Mouse (Mus musculus) adrenal gland, postnatal 36 days (tissue): ENCODE measurements at regions not wholly inside any gene's neighbourhood (a gene's known extent, or its start where the extent isn't known, plus 50 kb on each side); places are given as distances from the start of the nearest gene placed in this dataset.
"Not testable (repeated sequence)": the region's sequence is repeated elsewhere in the genome, so short reads cannot be mapped to it uniquely, and the experiment has no call there.

ENCODE experiments used
- DNase-seq, 2 experiments: peaks; one replicate each; pipeline ENCODE4 v3.0.0; 2021; ENCODE audit warnings: mixed read lengths in 1 of 2

DNA sequence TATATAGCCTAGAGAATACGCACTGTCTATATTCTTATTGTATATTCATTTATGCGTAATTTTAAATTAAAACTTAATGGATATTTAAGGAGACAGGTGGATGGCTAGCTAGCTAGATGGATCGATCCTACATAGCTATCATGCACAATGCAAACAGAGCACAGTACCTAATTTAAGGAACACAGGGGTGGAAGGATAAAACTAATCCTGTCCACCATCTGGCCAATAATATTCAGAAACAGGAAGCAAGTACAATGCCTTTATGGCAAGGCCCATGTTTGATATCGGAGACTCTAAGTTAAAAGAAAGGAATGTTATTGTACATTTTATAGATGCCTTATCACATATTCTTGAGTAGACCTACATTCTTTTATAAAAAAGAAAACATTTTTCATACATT lies 396.4 kb downstream of the Med10 start:
- no peak for DNase-seq

DNA sequence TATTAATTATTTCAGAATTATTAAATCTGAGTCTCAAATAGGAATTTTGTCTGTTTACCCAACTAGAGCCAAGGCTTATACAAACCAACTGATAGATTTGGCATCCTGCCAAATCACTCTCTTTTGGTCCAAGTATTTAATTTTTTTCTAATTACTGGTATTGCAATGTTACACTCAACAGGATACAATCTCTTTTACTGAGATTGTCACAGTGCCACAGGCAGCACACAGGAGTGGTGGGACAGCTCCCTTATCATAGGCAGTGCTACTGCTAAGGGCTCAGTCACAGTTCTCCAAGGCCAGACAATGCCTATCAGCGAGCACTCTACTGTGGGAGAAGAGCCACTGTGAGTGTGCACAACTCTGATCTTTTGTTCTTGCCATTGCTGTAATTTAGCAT lies 396.9 kb downstream of the Med10 start:
- no peak for DNase-seq

DNA sequence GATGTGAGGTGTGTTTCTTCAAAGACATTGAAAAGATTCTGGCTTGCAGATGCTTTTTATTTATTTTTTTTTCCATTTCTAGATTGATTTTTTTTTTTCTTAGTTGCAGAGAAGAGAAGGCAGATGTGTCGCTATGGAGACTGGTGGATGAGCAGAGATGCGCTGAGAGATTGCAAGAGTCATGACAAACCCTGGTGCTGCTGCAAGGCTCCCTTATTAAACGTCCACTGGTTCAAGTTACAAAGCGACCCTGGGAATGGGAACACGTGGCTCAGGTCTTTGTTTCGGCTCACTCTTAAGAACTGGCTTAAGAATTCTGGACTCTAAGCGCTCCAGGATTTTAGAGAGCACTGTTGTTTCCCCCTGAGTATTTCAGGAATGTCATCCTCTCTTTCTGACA lies 403.1 kb downstream of the Med10 start:
- DNase-seq: no peak

DNA sequence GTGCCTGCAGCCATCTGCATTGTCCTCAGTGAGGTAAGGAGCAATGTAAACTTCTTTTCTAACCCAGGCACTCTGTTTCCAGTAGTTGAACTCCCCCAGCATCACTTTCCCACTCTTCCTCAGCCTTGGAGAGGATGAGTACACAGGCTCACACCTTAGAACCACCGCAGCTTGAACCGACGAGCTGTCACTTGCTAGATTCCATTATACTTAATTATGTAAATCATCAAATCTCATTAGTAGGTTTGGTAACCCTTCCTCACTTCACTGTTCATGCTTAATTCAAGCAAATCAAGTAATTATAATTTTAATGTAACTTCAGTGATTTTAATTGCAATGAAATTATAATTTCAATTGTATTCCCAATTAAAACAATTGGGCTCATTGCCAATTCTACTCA lies 408.0 kb downstream of the Med10 start:
- DNase-seq: no peak

DNA sequence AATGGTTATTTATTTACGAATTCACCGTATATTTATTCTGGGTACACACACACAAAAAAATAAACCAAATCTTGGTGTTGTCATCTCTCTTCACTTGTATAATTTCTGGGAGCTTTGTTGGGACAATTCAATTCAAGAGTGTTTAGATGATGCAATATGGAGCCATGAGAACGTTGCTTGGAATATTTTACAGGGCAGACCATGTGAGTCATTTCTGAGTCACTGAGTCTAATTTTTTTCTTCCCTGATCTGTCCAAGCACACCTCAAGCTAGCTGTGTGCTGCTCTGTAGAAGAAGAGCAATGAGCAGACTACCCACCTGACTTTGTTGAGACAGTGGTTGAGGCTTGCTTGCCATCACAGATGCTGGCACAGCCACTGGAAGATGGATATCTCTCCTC lies 410.8 kb downstream of the Med10 start:
- DNase-seq: no peak

DNA sequence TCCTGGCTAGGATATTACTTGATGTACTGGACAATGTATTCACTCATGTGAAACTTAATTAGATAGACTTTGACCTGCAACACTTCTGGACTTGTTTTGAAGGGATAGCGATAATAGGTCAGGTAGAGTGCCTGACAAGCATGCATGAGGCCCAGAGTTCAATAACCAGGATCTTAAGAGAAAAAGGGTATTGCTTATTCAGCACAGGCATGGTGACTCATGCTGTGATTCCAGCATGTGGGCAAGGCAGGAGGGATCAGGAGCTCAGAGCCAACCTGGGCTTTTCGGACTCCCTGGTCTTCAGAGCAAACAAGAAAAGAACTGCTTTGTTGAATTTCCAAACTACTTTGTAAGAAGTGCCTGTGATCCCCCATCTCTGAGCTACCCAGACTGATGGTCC lies 411.4 kb downstream of the Med10 start:
- no peak for DNase-seq

DNA sequence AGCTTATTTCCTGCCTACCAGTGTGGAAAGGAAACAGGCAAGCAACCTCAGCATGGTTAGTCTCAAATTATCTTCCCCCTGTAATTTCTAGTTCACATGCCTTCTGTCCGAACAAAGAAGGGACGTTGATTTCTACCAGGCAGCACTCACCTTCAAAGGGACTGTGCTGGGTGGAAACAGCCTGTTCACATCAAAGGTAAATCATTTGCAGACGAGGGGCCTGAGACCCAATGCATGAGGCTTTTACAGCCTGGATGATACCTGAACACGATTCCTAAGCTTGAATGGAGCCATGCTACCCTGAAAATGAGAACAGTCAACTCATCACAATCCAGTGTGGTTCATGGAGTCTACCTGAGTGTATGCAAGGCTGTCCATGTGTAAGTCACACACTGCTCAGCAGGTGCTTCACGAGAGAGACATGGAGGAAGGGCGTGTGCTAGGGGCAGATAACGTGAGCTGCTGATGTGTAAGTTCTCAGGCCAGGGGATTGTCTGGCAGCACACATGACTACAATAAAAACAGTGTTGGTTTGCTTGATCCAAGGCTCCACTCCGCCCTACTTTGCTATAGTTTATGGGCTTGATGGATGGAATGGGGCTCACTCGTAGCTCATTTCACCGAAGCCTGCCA lies 411.9 kb downstream of the Med10 start:
- no peak for DNase-seq

DNA sequence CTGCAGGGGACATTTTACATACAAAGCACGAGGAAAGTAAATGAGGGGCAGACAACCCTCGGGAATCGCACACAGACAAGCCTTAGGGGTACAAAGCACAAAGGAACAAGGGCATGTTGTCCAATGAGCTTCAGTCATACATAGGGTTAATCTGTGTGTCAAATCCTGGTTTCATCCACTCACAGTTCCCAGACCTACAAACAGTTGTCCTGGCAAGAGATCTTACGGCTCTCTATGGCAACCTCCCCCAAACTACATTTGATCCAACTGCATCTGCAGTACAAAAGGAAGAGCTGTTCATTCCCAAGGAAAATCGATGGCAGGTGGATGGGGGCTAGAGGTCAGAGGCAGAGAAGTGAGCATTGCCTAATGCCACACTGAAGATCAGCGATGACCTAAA lies 413.9 kb downstream of the Med10 start:
- DNase-seq: no peak

DNA sequence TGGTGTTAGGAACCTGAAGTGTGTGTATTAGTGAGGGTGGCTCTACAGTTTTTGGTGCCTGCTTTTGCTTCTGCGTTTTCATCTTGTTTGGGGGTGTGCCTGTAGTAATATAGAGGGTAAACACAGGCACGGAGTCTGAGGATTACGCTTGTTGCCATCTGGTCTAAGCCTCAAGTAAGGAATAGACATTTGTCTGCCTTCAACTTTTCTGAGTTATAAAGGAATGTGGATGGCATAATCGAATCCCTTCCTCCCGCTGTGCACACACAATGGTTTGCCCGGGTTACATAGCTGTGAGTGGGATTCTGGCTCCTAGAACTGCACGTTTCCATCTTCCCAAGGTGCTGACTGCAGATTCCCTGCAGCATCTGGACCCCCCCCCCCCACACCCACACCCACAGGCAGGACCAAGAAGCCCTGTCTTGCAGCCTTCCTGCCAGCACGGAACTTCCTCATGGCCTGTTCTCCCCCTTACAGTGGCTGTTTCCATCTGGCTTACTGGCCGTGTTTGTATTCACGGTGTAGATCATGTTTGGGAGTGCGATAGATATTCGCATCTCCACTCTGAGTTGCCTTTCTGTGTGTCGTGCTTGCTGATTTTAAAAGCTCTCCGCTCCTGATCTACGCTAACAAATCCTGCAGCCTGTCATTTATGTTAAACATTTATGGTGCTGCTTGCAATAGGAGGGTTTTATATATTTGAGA lies 415.4 kb downstream of the Med10 start:
- DNase-seq: no peak

DNA sequence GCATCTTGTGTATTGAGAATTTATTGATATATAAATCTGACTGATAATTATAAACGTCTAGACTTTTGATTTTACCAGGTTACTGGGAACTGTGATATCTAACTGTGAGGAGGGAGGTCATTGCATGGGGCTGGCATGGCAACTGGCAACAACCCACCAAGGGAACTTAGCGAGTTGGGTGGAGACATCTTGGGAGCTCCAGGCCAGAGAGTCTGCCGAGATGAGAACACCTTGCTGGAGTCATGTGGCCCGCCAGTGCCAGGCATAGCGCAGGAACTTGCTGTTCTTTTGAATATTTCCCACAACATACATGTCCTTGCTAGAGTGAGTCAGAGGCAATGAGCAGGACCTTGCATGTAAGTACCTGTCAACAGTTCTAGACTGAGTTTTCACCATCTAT lies 413.9 kb downstream of the Ice1 start:
- no peak for DNase-seq

DNA sequence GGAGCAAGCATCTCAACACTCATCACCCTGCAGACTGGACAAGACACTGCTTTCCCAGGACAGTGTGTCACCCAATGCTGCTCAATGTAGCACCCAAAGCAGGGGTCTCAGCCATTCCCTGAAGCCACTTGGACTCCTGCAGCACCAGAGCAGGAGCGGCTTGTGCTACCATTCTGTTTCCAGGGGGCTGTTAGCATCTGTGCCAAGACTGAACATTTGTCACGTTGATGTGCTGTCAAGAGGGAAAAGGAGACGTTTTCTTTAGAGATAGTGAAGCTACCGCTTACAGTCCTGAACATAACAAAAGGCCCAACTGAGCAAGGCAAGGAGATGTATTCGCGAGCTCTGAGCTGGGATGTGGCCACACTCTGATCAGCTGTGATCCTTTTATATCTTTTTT lies 410.3 kb downstream of the Ice1 start:
- DNase-seq: no peak

DNA sequence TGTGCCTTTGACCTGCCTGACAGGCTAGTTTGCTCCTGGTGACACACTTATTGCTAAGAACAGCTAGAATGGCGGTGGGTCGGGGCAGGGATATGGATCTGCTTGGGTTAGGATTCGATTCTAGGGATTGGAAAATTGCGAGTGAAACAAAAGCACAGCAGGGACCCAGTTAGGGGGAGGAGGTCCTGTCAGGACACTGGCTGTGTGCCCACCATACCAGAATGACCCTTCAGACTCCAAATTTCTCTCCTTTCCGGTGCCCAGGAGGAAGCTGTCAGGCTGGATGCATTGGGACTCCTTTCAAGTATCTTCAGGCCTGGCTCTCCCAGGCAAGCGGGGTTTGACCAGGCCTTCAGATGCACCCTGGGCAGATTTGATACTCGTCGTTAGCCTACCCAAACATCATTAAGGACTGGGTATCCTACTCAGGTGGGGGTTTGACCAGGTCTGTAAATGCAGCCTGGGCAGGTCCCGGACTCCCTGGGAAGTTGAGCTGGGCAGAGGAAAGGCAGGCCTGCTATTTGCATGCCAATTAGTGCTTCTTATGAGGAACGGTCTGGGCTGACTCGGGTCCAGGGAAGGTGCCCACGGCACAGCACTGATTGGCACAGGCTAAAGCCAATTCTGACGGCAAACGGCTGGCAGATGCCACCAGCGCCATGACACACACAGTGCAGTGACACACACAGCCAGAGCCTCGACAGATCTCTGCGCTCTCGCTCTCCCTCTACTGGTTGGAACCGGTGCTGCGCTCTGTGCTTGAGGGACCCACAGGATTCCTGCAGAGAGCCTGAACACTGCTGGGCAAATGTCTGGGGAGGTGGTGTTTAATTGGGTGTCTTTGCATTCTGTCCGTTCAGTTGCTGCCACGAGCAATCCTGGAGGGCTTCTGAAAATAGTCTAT lies 403.3 kb downstream of the Ice1 start:
- peak; percentile 87 for DNase-seq

DNA sequence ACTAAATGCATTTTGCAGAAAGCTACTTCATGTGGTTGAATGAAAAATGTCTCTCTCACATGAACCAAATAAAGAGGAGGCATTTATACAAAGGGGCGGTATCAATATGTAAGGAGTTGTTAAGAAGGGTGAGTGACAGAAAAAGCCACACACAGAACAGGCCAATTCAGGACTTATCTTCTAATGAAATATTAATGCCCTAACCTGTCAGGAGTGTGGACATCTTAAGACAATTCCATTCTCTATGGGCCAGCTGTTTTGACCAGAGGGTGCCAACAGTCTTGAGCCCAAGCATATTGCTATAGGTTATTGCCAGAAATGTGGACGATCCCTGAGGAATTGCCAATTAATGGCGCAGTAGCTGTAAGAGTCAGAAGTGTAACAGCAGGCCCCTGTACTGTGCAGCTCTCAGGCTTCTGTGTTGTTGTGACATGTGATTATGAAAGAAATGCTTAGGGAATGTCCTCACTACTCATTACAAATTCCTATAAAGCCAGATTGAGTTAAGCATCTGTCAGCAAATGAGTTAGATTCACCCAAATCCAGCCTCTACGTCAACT lies 393.8 kb downstream of the Ice1 start:
- no peak for DNase-seq

DNA sequence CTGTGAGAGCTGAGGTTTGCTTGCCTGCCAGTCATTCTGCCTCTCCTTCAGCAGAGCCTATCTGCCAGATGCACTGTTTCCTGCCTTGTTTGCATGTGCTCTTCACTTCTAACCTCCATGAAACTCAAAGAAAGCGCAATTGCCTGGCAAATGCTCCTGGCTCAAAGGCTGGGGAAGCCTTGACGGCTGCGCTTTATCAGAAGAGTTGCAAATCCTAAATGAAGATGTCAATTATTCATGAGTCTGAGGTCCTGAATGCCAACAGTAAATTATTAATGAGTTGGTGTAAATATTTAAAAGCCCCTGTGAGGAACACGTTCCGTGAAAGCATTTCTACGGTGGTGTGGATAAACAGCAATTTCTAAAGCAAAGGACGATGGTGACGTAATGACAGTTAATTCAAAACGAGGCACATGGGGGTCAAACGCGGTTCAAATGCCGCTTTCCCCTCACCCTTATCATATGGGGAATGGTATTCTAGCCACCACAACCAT lies 377.4 kb downstream of the Ice1 start:
- DNase-seq: no peak

DNA sequence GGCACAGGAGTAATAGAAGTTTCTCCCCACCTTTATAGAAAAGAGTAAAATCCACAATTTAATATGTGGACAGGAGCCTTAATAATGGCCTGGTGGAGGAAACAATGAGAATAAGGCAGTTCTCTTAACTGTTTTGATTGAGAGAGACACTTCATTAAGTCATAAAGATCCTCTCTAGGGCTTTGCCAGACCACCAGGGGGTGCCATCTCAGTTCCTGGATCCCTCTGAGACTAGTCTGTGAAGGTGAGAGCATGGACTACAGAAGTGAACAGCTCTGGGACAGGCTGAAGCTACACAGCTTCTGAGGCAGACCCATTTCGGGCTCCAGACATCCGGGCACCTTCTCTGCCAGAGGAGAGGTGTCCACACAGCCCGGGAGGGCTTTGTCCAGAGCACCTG lies 373.8 kb downstream of the Ice1 start:
- no peak for DNase-seq

DNA sequence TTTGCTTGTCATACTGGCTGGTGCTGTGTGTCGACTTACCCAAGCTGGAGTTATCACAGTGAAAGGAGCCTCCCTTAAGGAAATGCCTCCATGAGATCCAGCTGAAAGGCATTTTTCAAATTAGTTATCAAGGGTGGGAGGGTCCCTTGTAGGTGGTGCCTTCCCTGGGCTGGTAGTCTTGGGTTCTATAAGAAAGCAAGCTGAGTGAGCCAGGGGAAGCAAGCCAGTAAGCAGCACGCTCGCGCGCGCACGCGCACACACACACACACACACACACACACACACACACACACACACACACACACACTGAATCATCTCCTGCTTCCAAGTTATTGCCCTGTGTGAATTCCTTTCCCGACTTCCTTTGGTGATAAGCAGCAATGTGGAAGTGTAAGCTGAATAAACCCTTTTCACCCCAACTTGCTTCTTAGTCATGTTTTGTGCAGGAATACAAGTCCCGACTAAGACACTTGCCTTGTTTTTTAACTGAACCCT lies 360.5 kb downstream of the Ice1 start:
- not testable (repeated sequence) for DNase-seq

DNA sequence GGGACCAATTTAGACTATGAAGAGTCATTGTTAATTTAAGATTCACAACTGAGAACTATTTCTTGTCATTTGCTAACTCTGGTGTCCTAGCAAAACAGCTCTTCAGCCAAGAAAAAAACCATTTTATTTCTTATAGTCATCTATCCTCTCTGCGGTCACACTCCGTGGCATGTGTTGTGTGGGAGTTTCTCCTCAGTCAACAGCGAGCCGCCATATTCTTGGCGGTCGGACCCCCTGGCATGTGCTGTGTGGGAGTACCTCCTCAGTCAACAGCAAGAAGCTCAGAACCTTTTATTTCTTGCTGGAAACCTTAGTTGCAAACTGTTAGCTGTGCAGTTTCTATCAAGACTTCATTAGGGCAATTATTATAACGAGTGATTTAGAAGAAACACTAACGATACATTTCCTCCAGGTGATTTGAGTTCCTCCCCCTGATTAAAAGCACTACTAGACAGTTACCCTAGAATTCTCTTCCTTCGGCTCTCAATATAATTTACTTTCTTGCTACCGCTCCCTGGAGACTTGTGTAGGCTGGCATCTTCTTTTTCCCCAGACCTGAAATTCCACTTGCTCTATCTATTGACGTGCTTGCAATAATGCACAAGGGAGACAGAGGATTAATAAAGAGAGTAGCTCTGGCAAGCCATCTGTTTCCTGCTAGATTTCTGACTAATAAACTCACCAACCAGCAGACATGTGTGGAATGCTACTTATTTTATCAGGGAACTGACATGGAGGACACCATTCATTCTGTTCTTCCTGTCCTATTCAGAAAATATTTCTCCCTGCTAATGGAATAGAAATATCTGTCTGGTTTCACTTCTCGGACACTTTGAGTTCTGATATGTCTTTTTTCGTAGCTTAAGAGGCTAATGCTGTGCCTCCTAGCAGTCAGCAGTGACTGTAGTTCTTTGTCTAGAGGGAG lies 359.5 kb downstream of the Ice1 start:
- no peak for DNase-seq

DNA sequence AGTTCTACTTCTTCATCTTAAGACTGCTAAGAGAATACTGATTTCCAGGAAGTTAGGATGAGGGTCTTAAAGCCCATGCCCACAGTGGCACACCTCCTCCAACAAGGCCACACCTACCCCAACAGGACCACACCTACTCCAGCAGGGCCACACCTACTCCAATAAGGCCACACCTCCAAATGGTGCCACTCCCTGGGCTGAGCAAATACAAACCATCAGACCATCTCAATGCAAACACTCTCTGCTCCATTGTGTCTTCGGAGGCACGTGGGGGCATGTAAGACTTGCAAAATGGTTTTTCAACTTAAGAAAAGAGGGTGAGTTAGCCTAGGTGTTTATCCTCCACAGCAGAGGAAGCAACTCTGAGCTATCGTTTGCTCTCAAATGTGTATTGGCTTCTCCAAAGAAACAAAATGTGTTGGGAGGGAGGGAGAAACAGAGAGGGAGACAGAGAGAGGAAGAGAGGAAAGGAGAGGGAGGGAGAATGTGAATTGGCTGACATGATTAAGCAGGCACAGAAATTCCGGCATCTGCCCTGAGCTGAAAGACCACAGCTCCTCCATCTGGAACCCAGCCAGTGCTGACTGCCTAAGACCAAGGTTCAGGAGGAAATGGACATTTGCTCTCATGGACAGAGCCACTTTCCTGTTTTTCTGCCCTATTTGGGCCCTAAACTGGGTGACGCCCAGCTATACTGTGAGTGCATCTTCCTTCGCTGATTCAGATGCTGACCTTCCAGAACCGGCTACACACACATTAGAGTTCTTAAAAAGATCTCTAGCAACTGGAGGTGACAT lies 356.2 kb downstream of the Ice1 start:
- peak; percentile 41 to 53 for DNase-seq

DNA sequence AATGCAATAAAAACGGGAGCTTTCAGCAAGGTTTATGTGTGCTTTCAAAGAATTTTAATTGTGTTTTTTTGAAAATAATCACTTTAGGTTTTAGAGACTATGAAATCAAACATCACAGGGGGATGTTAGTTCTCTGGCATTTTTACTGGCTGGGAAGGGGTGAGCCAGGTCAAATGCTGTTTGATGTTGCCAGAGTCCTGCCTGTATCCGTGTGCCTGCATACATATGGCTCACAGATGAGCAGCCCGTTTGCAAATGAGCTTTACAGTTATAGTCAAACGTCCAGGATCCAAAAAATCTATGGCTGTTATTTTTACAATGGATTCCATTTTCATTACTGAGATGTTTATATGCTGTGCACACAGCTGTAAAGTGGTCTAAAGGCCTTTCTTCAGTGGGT lies 354.7 kb downstream of the Ice1 start:
- no peak for DNase-seq

DNA sequence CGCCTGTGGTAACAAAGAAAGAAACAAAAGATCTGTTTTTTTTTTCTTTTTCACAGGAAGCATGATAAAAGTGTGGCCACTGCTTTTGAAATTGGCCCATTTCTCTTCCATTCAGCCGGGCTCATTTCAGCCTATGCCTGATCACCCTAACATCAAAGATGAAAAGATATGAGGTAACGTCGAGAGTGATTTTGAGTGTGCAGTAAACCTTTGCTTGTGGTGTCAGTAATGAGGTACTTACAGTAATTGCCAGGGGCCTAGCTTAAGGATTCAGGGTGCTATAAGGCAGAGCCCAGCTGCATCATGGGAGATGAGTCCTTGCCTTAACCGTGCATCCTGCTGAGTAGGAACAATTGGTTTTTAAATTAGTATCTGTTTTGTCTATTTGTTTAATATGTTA lies 354.2 kb downstream of the Ice1 start:
- DNase-seq: no peak

DNA sequence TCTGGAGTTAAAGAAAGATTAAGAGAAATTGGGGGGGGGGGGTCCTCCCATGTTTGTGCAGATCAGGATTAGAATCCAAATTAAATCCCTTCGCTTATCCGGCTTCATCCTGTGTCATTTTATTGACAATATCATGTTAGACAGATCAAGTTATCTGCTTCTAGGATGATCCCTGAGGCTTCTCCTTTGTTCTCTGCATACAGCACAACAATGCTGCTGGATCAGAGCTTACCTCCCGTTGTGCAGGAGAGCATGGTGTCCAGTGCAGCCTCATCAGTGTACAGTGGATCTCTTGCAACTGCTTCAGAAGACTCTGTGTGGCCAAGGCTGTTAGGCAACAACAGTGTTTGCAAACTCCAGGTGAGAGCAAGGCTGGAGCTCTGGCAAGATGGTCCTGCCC lies 344.7 kb downstream of the Ice1 start:
- no peak for DNase-seq
